21 mouse cellular contexts compared by ENCODE assay signal in genomic region chr2:43782157-43782556, GRCm38 (mm10). TPM values are rescaled to one million over a fixed set of nuclear protein-coding genes. Genes with fewer than 3 reads are reported as not detected.
DNase-seq lines count a peak whose midpoint lies in the region; ATAC-seq lines count a peak whose summit lies in the region.
"Had no signal": no experiment of that assay in that cellular context is flagged by ENCODE, and none has a peak within 500 bp of the region (broad histone marks: within the 10 kb centered on the region; RNA-seq: fewer than 3 reads in every experiment).

No protein-coding gene starts in this region.

- H3K4me3 ChIP-seq in forebrain, embryonic 14.5 days (ENCODE audit: low read depth, low read length) = no peak overlapping the region
- no peak overlapping the region for H3K4me3 ChIP-seq in forebrain, embryonic 13.5 days
- no peak overlapping the region for H3K4me3 ChIP-seq in midbrain, embryonic 13.5 days (replicated peaks)
- H3K4me3 ChIP-seq in midbrain, embryonic 15.5 days = no peak overlapping the region
- H3K4me3 ChIP-seq in neural tube, embryonic 13.5 days = no peak overlapping the region
- H3K4me3 ChIP-seq: embryonic facial prominence, embryonic 15.5 days; erythroblast, embryonic 14.5 days; forebrain, embryonic 10.5 days; heart, adult 2 months; heart, embryonic 12.5 days; hindbrain, embryonic 10.5 days had no signal

- H3K4me2 ChIP-seq in forebrain, embryonic 14.5 days (ENCODE audit: low read length) = no peak overlapping the region
- H3K4me2 ChIP-seq in forebrain, embryonic 13.5 days = no peak overlapping the region
- H3K4me2 ChIP-seq in midbrain, embryonic 13.5 days (replicated peaks) = no peak overlapping the region
- no peak overlapping the region for H3K4me2 ChIP-seq in midbrain, embryonic 15.5 days
- no peak overlapping the region for H3K4me2 ChIP-seq in neural tube, embryonic 13.5 days
- H3K4me2 ChIP-seq: embryonic facial prominence, embryonic 15.5 days; heart, embryonic 12.5 days had no signal

- H3K27ac ChIP-seq in forebrain, embryonic 14.5 days (ENCODE audit: low read depth, low read length) = no peak overlapping the region
- H3K27ac ChIP-seq in forebrain, embryonic 13.5 days = no peak overlapping the region
- H3K27ac ChIP-seq in midbrain, embryonic 13.5 days = no peak overlapping the region
- no peak overlapping the region for H3K27ac ChIP-seq in midbrain, embryonic 15.5 days
- H3K27ac ChIP-seq in neural tube, embryonic 13.5 days (replicated peaks) = no peak overlapping the region
- H3K27ac ChIP-seq: embryonic facial prominence, embryonic 15.5 days; forebrain, embryonic 10.5 days; heart, adult 2 months; hindbrain, embryonic 10.5 days had no signal

- ATAC-seq in forebrain, embryonic 14.5 days = no peak
- ATAC-seq in forebrain, embryonic 13.5 days = no peak
- ATAC-seq in midbrain, embryonic 13.5 days = 0 out of 2 replicates have a peak, but pooled peaks have one; percentile 17
- no peak for ATAC-seq in midbrain, embryonic 15.5 days (replicated peaks)
- ATAC-seq in neural tube, embryonic 13.5 days (ENCODE audit: low read depth) = peak; percentile 30; the same call in 1 of the 2 replicates
- ATAC-seq: hindbrain, embryonic 16.5 days; inflammation-experienced regulatory T-cells, adult 6 months had no signal

- no peaks in the 10 kb centered on the region for H3K9me3 ChIP-seq in forebrain, embryonic 14.5 days (replicated peaks; ENCODE audit: control insufficient read depth, low read length)
- H3K9me3 ChIP-seq in forebrain, embryonic 13.5 days (replicated peaks) = no peaks in the 10 kb centered on the region
- no peaks in the 10 kb centered on the region for H3K9me3 ChIP-seq in midbrain, embryonic 13.5 days
- no peaks in the 10 kb centered on the region for H3K9me3 ChIP-seq in midbrain, embryonic 15.5 days
- H3K9me3 ChIP-seq in neural tube, embryonic 13.5 days = no peaks in the 10 kb centered on the region
- H3K9me3 ChIP-seq: embryonic facial prominence, embryonic 15.5 days; forebrain, embryonic 10.5 days; heart, embryonic 12.5 days; hindbrain, embryonic 10.5 days had no signal

- 24% methylated on average over 3 of the region's 3 CpGs for WGBS in forebrain, embryonic 14.5 days
- WGBS in forebrain, embryonic 13.5 days = 37% methylated on average over 3 of the region's 3 CpGs
- WGBS in midbrain, embryonic 13.5 days = 76% methylated on average over 3 of the region's 3 CpGs
- WGBS in midbrain, embryonic 15.5 days = 63% methylated on average over 3 of the region's 3 CpGs
- WGBS in neural tube, embryonic 13.5 days = 49% methylated on average over 3 of the region's 3 CpGs

- DNase-seq in forebrain, embryonic 14.5 days (ENCODE audit: low spot score) = peak; percentile 42
- peak; percentile 64 for DNase-seq in retina, postnatal 1 day
- no peak for DNase-seq in adrenal gland, postnatal 4 days (ENCODE audit: low spot score in 2 of 2)
- DNase-seq: adrenal gland, postnatal 25 days; cerebellum, adult 11 months; cerebellum, adult 8-10 months; cerebellum, postnatal 14 days; embryo, embryonic 11 days; heart, adult 2 months had no signal

- peaks cover 19% of the 10 kb centered on the region for H3K27me3 ChIP-seq in forebrain, embryonic 14.5 days (replicated peaks; ENCODE audit: control insufficient read depth, insufficient read depth, low read length)
- peaks cover 68% of the 10 kb centered on the region for H3K27me3 ChIP-seq in forebrain, embryonic 13.5 days
- no peaks in the 10 kb centered on the region for H3K27me3 ChIP-seq in midbrain, embryonic 13.5 days
- H3K27me3 ChIP-seq in midbrain, embryonic 15.5 days (replicated peaks) = no peaks in the 10 kb centered on the region
- H3K27me3 ChIP-seq in neural tube, embryonic 13.5 days = 0 out of 2 replicates have a peak, but pooled peaks cover 4% of the 10 kb centered on the region
- H3K27me3 ChIP-seq: embryonic facial prominence, embryonic 15.5 days; heart, embryonic 12.5 days had no signal

- H3K4me1 ChIP-seq in forebrain, embryonic 14.5 days (ENCODE audit: control insufficient read depth, insufficient read depth, low read length) = 0 out of 2 replicates have a peak, but pooled peaks cover 2% of the 10 kb centered on the region
- peaks cover 17% of the 10 kb centered on the region for H3K4me1 ChIP-seq in forebrain, embryonic 13.5 days
- H3K4me1 ChIP-seq in midbrain, embryonic 13.5 days (replicated peaks) = peaks cover 19% of the 10 kb centered on the region; the same call in 1 of the 2 replicates
- peaks cover 5% of the 10 kb centered on the region; the same call in 1 of the 2 replicates for H3K4me1 ChIP-seq in midbrain, embryonic 15.5 days
- peaks cover 36% of the 10 kb centered on the region for H3K4me1 ChIP-seq in neural tube, embryonic 13.5 days (replicated peaks)
- H3K4me1 ChIP-seq: embryonic facial prominence, embryonic 15.5 days; heart, embryonic 12.5 days; hindbrain, embryonic 10.5 days had no signal

- H3K36me3 ChIP-seq in forebrain, embryonic 14.5 days (ENCODE audit: control insufficient read depth, insufficient read depth, low read length) = no peaks in the 10 kb centered on the region
- H3K36me3 ChIP-seq in forebrain, embryonic 13.5 days (ENCODE audit: poor library complexity, severe bottlenecking) = no peaks in the 10 kb centered on the region
- H3K36me3 ChIP-seq in midbrain, embryonic 13.5 days = no peaks in the 10 kb centered on the region
- no peaks in the 10 kb centered on the region for H3K36me3 ChIP-seq in midbrain, embryonic 15.5 days (replicated peaks)
- H3K36me3 ChIP-seq in neural tube, embryonic 13.5 days = no peaks in the 10 kb centered on the region
- H3K36me3 ChIP-seq: embryonic facial prominence, embryonic 15.5 days; forebrain, embryonic 10.5 days; heart, embryonic 12.5 days; hindbrain, embryonic 10.5 days had no signal

- no peak overlapping the region for H3K9ac ChIP-seq in forebrain, embryonic 14.5 days (ENCODE audit: low read length)
- no peak overlapping the region for H3K9ac ChIP-seq in forebrain, embryonic 13.5 days
- H3K9ac ChIP-seq in midbrain, embryonic 13.5 days (replicated peaks) = no peak overlapping the region
- H3K9ac ChIP-seq in midbrain, embryonic 15.5 days = no peak overlapping the region
- H3K9ac ChIP-seq in neural tube, embryonic 13.5 days = no peak overlapping the region
- H3K9ac ChIP-seq: embryonic facial prominence, embryonic 15.5 days; heart, embryonic 12.5 days had no signal

RNA-seq across cellular contexts. Expression of gene Arhgap15, which starts 33.5 kb away (rescaled TPM):
- 1.0 and 1.1 TPM in 2 replicates for polyA plus RNA-seq in forebrain, embryonic 14.5 days (2014; fragmentation: Nextera tagmentation; extraction: Ambion mirVana)
- 0.53 and 0.68 TPM in 2 replicates for polyA plus RNA-seq in forebrain, embryonic 13.5 days (2015; fragmentation: Nextera tagmentation; extraction: Ambion mirVana)
- polyA plus RNA-seq in midbrain, embryonic 13.5 days (2015; fragmentation: Nextera tagmentation; extraction: Ambion mirVana) = 0.57 and 0.59 TPM in 2 replicates
- 0.79 TPM in 2 replicates for polyA plus RNA-seq in midbrain, embryonic 15.5 days (2015; fragmentation: Nextera tagmentation; extraction: Ambion mirVana)
- polyA plus RNA-seq in neural tube, embryonic 13.5 days (2015; fragmentation: Nextera tagmentation; extraction: Ambion mirVana) = 1.9 and 2.0 TPM in 2 replicates
- 1 to 10 TPM; 1.2 to 2.3 TPM for total RNA-seq in adrenal gland, postnatal 4 days (2021)
- polyA plus RNA-seq: C2C12 had no signal

Comparison
In these comparisons a context has a peak if more than half of its experiments do, and no peak if none do; other contexts are left out.
1. ATAC-seq: peak in midbrain, embryonic 13.5 days (single experiment) and neural tube, embryonic 13.5 days (single experiment); none in forebrain, embryonic 14.5 days (single experiment), forebrain, embryonic 13.5 days (single experiment) and midbrain, embryonic 15.5 days (single experiment).
2. DNase-seq: peak in forebrain, embryonic 14.5 days (single experiment) and retina, postnatal 1 day (single experiment); none in adrenal gland, postnatal 4 days (0 of 2).